Mouse (Mus musculus) forebrain, embryonic 15.5 days (tissue): ENCODE measurements around the gene Rab43. TPM values are rescaled to one million over a fixed set of nuclear protein-coding genes. Genes with fewer than 3 reads are reported as not detected.

Experiments
- ATAC-seq: fragments of 200-750 bp; cut with Nextera tagmentation; replicated peaks from 2 replicates; pipeline ENCODE4 v1.8.0; 2017; ENCODE audit warnings: mild to moderate bottlenecking, moderate TSS enrichment, moderate library complexity
- H3K27ac ChIP-seq: fragments of 300-500 bp; sonication (generic); replicated peaks from 2 replicates; pipeline ENCODE4 v1.5.1; 2015; ENCODE audit warnings: mild to moderate bottlenecking, inconsistent platforms
- H3K27me3 ChIP-seq: fragments of 300-500 bp; sonication (generic); 2 replicates; pipeline ENCODE4 v1.6.1; 2015; ENCODE audit warnings: inconsistent platforms
- H3K36me3 ChIP-seq: fragments of 300-500 bp; sonication (generic); 2 replicates; pipeline ENCODE4 v1.6.1; 2015; ENCODE audit warnings: mild to moderate bottlenecking, inconsistent platforms
- H3K4me1 ChIP-seq: fragments of 300-500 bp; sonication (generic); 2 replicates; pipeline ENCODE4 v1.6.1; 2015; ENCODE audit warnings: inconsistent platforms
- H3K4me2 ChIP-seq: fragments of 300-500 bp; sonication (generic); replicated peaks from 2 replicates; pipeline ENCODE4 v1.6.1; 2015; ENCODE audit warnings: mild to moderate bottlenecking, inconsistent platforms
- H3K4me3 ChIP-seq: fragments of 300-500 bp; sonication (generic); 2 replicates; pipeline ENCODE4 v1.5.1; 2015; ENCODE audit warnings: mild to moderate bottlenecking, inconsistent platforms
- H3K9ac ChIP-seq: fragments of 300-500 bp; sonication (generic); replicated peaks from 2 replicates; pipeline ENCODE4 v1.6.1; 2015; ENCODE audit warnings: mild to moderate bottlenecking, inconsistent platforms
- H3K9me3 ChIP-seq: fragments of 300-500 bp; sonication (generic); 2 replicates; pipeline ENCODE4 v1.6.1; 2016; ENCODE audit warnings: inconsistent platforms
- WGBS: fragments of 180-500 bp; shearing (Covaris S2); methylation state at CpG from one replicate; pipeline ENCODE4 v1.1.7; 2015; ENCODE audit warnings: mixed read lengths; 5-methylcytosine and 5-hydroxymethylcytosine counted together
- polyA plus RNA-seq: library from polyadenylated mRNA; unstranded; fragments of >200 nt; fragmentation: Nextera tagmentation; extraction: Ambion mirVana; gene quantifications from 2 replicates; pipeline ENCODE4 v1.2.1, GENCODE M21; 2015

The Rab43 gene
- polyA plus RNA-seq, 1 experiment from 2014 or later = 6.9 TPM

- Histone ChIP-seq H3K27me3 (no peaks in the 10 kb centered on the region), H3K27ac (no peak overlapping the region), H3K4me1 (peaks cover 7% of the 10 kb centered on the region), H3K36me3 (0 out of 2 replicates have a peak, but pooled peaks cover 12% of the 10 kb centered on the region), H3K9ac (no peak overlapping the region), H3K4me2 (no peak overlapping the region), H3K4me3 (no peak overlapping the region), H3K9me3 (no peaks in the 10 kb centered on the region)
- no peak for ATAC-seq
- WGBS = 94% methylated on average over 10 of the region's 10 CpGs
These were observed 18.0 kb downstream of the Rab43 start for GRCm38 (mm10) chr6:87793821-87794510.

DNA sequence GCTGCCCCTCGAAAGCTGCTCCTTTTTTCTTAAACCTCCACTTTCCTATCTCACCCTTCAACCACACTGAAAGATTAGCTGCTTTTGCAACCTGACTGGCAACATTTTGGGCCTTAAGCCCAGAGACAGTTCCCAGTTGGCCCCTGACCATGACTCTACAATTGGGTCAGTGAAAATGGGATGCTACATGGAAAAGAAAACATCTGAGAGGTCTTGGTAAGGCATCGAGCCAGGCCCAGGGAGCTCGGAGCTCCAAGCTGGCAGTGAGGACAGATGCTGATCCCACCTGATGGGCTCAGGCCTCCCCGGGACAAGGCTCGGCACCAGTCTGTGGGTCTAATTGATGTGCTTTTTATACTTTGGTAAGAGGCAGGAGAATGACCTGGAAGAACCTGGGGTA lies 20.1 kb downstream of the Rab43 start:
- H3K27ac ChIP-seq = no peak overlapping the region
- H3K4me3 ChIP-seq = no peak overlapping the region
- no peak for ATAC-seq
- no peaks in the 10 kb centered on the region for H3K27me3 ChIP-seq
- H3K36me3 ChIP-seq = 0 out of 2 replicates have a peak, but pooled peaks cover 12% of the 10 kb centered on the region
- H3K4me2 ChIP-seq = no peak overlapping the region
- H3K4me1 ChIP-seq = peaks cover 9% of the 10 kb centered on the region
- WGBS = 96% methylated on average over 5 of the region's 5 CpGs
- H3K9ac ChIP-seq = no peak overlapping the region
- H3K9me3 ChIP-seq = no peaks in the 10 kb centered on the region

GRCm38 (mm10) chr6:87790779-87791480 lies 21.0 kb downstream of the Rab43 start:
- 0 out of 2 replicates have a peak, but pooled peaks cover 12% of the 10 kb centered on the region for H3K36me3 ChIP-seq
- H3K9me3 ChIP-seq = no peaks in the 10 kb centered on the region
- WGBS = 81% methylated on average over 7 of the region's 7 CpGs
- H3K4me1 ChIP-seq = peaks cover 9% of the 10 kb centered on the region
- H3K4me3 ChIP-seq = no peak overlapping the region
- no peak overlapping the region for H3K4me2 ChIP-seq
- ATAC-seq = no peak
- H3K9ac ChIP-seq = no peak overlapping the region
- H3K27ac ChIP-seq = no peak overlapping the region
- H3K27me3 ChIP-seq = no peaks in the 10 kb centered on the region

GRCm38 (mm10) chr6:87789791-87790190 lies 22.2 kb downstream of the Rab43 start:
- no peak overlapping the region for H3K4me2 ChIP-seq
- no peak overlapping the region for H3K9ac ChIP-seq
- ATAC-seq = no peak
- peaks cover 9% of the 10 kb centered on the region for H3K4me1 ChIP-seq
- H3K9me3 ChIP-seq = no peaks in the 10 kb centered on the region
- H3K4me3 ChIP-seq = no peak overlapping the region
- H3K27ac ChIP-seq = no peak overlapping the region
- 95% methylated on average over 6 of the region's 6 CpGs for WGBS
- 0 out of 2 replicates have a peak, but pooled peaks cover 12% of the 10 kb centered on the region for H3K36me3 ChIP-seq
- H3K27me3 ChIP-seq = no peaks in the 10 kb centered on the region

- Histone ChIP-seq H3K27me3 (no peaks in the 10 kb centered on the region), H3K36me3 (0 out of 2 replicates have a peak, but pooled peaks cover 12% of the 10 kb centered on the region), H3K4me1 (peaks cover 9% of the 10 kb centered on the region), H3K9me3 (no peaks in the 10 kb centered on the region), H3K4me2 (no peak overlapping the region), H3K4me3 (no peak overlapping the region), H3K9ac (no peak overlapping the region), H3K27ac (no peak overlapping the region)
- no peak for ATAC-seq
- WGBS = 33% methylated on average over 5 of the region's 5 CpGs
These were observed 22.9 kb downstream of the Rab43 start for GRCm38 (mm10) chr6:87788896-87789587.

GRCm38 (mm10) chr6:87788266-87788895 lies 23.6 kb downstream of the Rab43 start:
- no peak overlapping the region for H3K4me2 ChIP-seq
- no peak for ATAC-seq
- WGBS = 95% methylated on average over 9 of the region's 9 CpGs
- no peak overlapping the region for H3K9ac ChIP-seq
- H3K27ac ChIP-seq = no peak overlapping the region
- H3K9me3 ChIP-seq = no peaks in the 10 kb centered on the region
- 0 out of 2 replicates have a peak, but pooled peaks cover 12% of the 10 kb centered on the region for H3K36me3 ChIP-seq
- no peaks in the 10 kb centered on the region for H3K27me3 ChIP-seq
- no peak overlapping the region for H3K4me3 ChIP-seq
- H3K4me1 ChIP-seq = peaks cover 9% of the 10 kb centered on the region

- no peak overlapping the region for H3K4me2 ChIP-seq
- 0 out of 2 replicates have a peak, but pooled peaks cover 8% of the 10 kb centered on the region for H3K36me3 ChIP-seq
- H3K4me1 ChIP-seq = peaks cover 9% of the 10 kb centered on the region
- 88% methylated on average over 6 of the region's 6 CpGs for WGBS
- H3K9ac ChIP-seq = no peak overlapping the region
- H3K27me3 ChIP-seq = no peaks in the 10 kb centered on the region
- no peaks in the 10 kb centered on the region for H3K9me3 ChIP-seq
- ATAC-seq = no peak
- H3K4me3 ChIP-seq = no peak overlapping the region
- H3K27ac ChIP-seq = no peak overlapping the region
These were observed 24.7 kb downstream of the Rab43 start for GRCm38 (mm10) chr6:87787108-87787890.

DNA sequence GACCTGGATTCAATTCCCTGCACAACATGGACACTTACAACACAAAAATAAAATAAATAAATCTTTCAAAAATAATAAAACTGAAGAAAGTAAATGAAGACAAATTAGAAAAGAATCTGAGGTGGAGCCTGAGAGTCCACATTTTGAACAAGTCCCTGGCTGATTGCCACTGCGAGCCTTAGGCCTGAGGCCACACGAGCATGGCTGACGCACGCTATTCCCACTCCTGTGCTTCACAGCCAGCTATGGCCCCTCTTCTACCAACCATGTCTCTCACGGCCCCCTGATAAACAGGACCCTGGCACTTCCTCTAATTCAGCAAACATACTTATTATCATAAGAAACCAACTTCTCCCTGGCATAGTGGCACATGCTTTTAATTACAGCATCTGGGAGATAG lies 25.3 kb downstream of the Rab43 start:
- Histone ChIP-seq H3K4me3 (no peak overlapping the region), H3K27me3 (no peaks in the 10 kb centered on the region), H3K4me1 (peaks cover 9% of the 10 kb centered on the region), H3K9me3 (no peaks in the 10 kb centered on the region), H3K27ac (no peak overlapping the region), H3K9ac (no peak overlapping the region), H3K36me3 (0 out of 2 replicates have a peak, but pooled peaks cover 3% of the 10 kb centered on the region), H3K4me2 (no peak overlapping the region)
- no peak for ATAC-seq
- WGBS = 81% methylated on average over 5 of the region's 5 CpGs

DNA sequence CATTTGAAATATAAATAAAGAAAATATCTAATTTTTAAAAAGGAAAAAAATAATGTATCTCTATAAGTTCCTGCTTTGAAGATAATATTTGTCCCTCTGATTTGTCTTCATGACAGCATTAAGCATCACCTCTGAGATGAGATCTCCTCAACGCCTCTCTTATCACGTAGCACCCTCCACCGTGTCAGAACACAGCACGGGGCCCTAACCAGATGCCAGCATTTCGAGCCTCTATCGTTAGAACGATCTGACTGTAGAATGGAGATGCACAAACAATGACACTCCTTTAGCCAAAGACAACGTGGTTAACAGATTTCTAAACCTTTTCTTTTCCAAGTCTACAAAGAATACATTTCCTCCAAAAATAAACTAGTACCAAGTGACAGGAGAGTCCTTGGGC lies 27.9 kb downstream of the Rab43 start:
- H3K36me3 ChIP-seq = no peaks in the 10 kb centered on the region
- 79% methylated on average over 8 of the region's 8 CpGs for WGBS
- H3K27ac ChIP-seq = no peak overlapping the region
- no peak for ATAC-seq
- H3K4me3 ChIP-seq = no peak overlapping the region
- no peak overlapping the region for H3K9ac ChIP-seq
- H3K4me2 ChIP-seq = no peak overlapping the region
- peaks cover 3% of the 10 kb centered on the region for H3K4me1 ChIP-seq
- no peaks in the 10 kb centered on the region for H3K27me3 ChIP-seq
- H3K9me3 ChIP-seq = no peaks in the 10 kb centered on the region

- Histone ChIP-seq H3K4me2 (no peak overlapping the region), H3K27ac (no peak overlapping the region), H3K4me3 (no peak overlapping the region), H3K4me1 (no peaks in the 10 kb centered on the region), H3K9me3 (no peaks in the 10 kb centered on the region), H3K27me3 (no peaks in the 10 kb centered on the region), H3K36me3 (no peaks in the 10 kb centered on the region), H3K9ac (no peak overlapping the region)
- WGBS = 83% methylated on average over 10 of the region's 10 CpGs
- ATAC-seq = no peak
These were observed 31.2 kb downstream of the Rab43 start for GRCm38 (mm10) chr6:87780546-87781301.
